Comparison of ENCODE assay signal across 23 mouse cellular contexts in genomic region chr11:46265031-46265786, GRCm38 (mm10). TPM values are rescaled to one million over a fixed set of nuclear protein-coding genes. Genes with fewer than 3 reads are reported as not detected.
DNase-seq lines count a peak whose midpoint lies in the region; ATAC-seq and TF ChIP-seq lines count a peak whose summit lies in the region.
"Had no signal": no experiment of that assay in that cellular context is flagged by ENCODE, and none has a peak within 500 bp of the region (broad histone marks: within the 10 kb centered on the region; RNA-seq: fewer than 3 reads in every experiment).

No protein-coding gene starts in this region.

- no peak overlapping the region for H3K4me2 ChIP-seq in liver, postnatal 0 days (ENCODE audit: low read depth, low read length)
- H3K4me2 ChIP-seq in liver, embryonic 11.5 days, result no peak overlapping the region
- H3K4me2 ChIP-seq: embryonic facial prominence, embryonic 15.5 days; limb, embryonic 12.5 days; liver, embryonic 15.5 days; midbrain, embryonic 15.5 days had no signal

- no peak for TF ChIP-seq CTCF in liver, postnatal 0 days (IDR thresholded peaks at IDR 0.05; ENCODE audit: low read depth)

- no peak for TF ChIP-seq EP300 in liver, postnatal 0 days (IDR thresholded peaks at IDR 0.05; ENCODE audit: low read depth)

- 77% methylated on average over 11 of the region's 11 CpGs for WGBS in liver, postnatal 0 days (ENCODE audit: insufficient replicate concordance)
- WGBS in liver, embryonic 11.5 days, result 79% methylated on average over 11 of the region's 11 CpGs
- 90% methylated on average over 11 of the region's 11 CpGs for WGBS in embryonic facial prominence, embryonic 10.5 days

- H3K9ac ChIP-seq in liver, postnatal 0 days (replicated peaks), result no peak overlapping the region
- no peak overlapping the region for H3K9ac ChIP-seq in liver, embryonic 11.5 days (ENCODE audit: low read depth, low read length)
- H3K9ac ChIP-seq: embryonic facial prominence, embryonic 15.5 days; limb, embryonic 12.5 days; liver, embryonic 15.5 days; midbrain, embryonic 15.5 days had no signal

- no peaks in the 10 kb centered on the region for H3K4me1 ChIP-seq in liver, postnatal 0 days (ENCODE audit: insufficient read depth)
- no peaks in the 10 kb centered on the region for H3K4me1 ChIP-seq in liver, embryonic 11.5 days (replicated peaks; ENCODE audit: control insufficient read depth, insufficient read depth, low read length)
- H3K4me1 ChIP-seq in brown adipose tissue, adult 24 weeks (ENCODE audit: control insufficient read depth, insufficient read depth, insufficient read length, low read length), result no peaks in the 10 kb centered on the region
- peaks cover 3% of the 10 kb centered on the region; the same call in 1 of the 2 replicates for H3K4me1 ChIP-seq in embryonic facial prominence, embryonic 10.5 days
- H3K4me1 ChIP-seq: embryonic facial prominence, embryonic 15.5 days; limb, embryonic 12.5 days; liver, embryonic 15.5 days; midbrain, embryonic 15.5 days had no signal

- no peaks in the 10 kb centered on the region for H3K9me3 ChIP-seq in liver, postnatal 0 days (ENCODE audit: low read length)
- H3K9me3 ChIP-seq in liver, embryonic 11.5 days (ENCODE audit: control insufficient read depth, low read length), result no peaks in the 10 kb centered on the region
- no peaks in the 10 kb centered on the region for H3K9me3 ChIP-seq in embryonic facial prominence, embryonic 10.5 days
- H3K9me3 ChIP-seq: embryonic facial prominence, embryonic 15.5 days; limb, embryonic 12.5 days; liver, embryonic 15.5 days; midbrain, embryonic 15.5 days had no signal

- peak; percentile 38; the same call in 1 of the 2 replicates for ATAC-seq in liver, postnatal 0 days
- ATAC-seq in liver, embryonic 11.5 days (replicated peaks; ENCODE audit: low FRiP score), result no peak
- ATAC-seq in neutrophil, adult 5-6 weeks (ENCODE audit: extremely low read depth, insufficient number of reproducible peaks, low FRiP score, poor library complexity, severe bottlenecking), result peak; percentile 77
- ATAC-seq: hindbrain, embryonic 16.5 days; intestine, postnatal 0 days; midbrain, embryonic 15.5 days had no signal

- H3K27ac ChIP-seq in liver, postnatal 0 days (ENCODE audit: low read depth), result no peak overlapping the region
- H3K27ac ChIP-seq in liver, embryonic 11.5 days (ENCODE audit: low read depth, low read length), result no peak overlapping the region
- H3K27ac ChIP-seq in brown adipose tissue, adult 24 weeks (replicated peaks; ENCODE audit: low read depth, low read length), result peak overlapping the region; percentile 43; the same call in 1 of the 2 replicates
- no peak overlapping the region for H3K27ac ChIP-seq in embryonic facial prominence, embryonic 10.5 days (replicated peaks)
- H3K27ac ChIP-seq: embryonic facial prominence, embryonic 15.5 days; limb, embryonic 12.5 days; liver, embryonic 15.5 days; midbrain, embryonic 15.5 days had no signal

- DNase-seq in liver, postnatal 0 days, result no peak
- no peak for DNase-seq in liver, embryonic 11.5 days (ENCODE audit: low spot score)
- DNase-seq in A20 (ENCODE audit: low read depth, low spot score), result peak; percentile 45
- DNase-seq in embryonic facial prominence, embryonic 10.5 days (ENCODE audit: low spot score), result no peak
- DNase-seq in urinary bladder, postnatal 25 days (ENCODE audit: low spot score), result no peak
- DNase-seq: cerebellum, adult 11-12 months; cerebellum, postnatal 14 days; embryo, embryonic 11 days; heart, postnatal 4 days; right cerebral cortex, postnatal 25 days; thymus, postnatal 36 days had no signal

- H3K36me3 ChIP-seq in liver, postnatal 0 days (replicated peaks; ENCODE audit: insufficient read depth, low read length), result peaks cover 32% of the 10 kb centered on the region
- no peaks in the 10 kb centered on the region for H3K36me3 ChIP-seq in liver, embryonic 11.5 days (ENCODE audit: control insufficient read depth, insufficient read depth, low read length)
- peaks cover 24% of the 10 kb centered on the region for H3K36me3 ChIP-seq in embryonic facial prominence, embryonic 10.5 days (replicated peaks)
- H3K36me3 ChIP-seq: embryonic facial prominence, embryonic 15.5 days; liver, embryonic 15.5 days had no signal

- no peaks in the 10 kb centered on the region for H3K27me3 ChIP-seq in liver, postnatal 0 days (ENCODE audit: insufficient read depth, low read length)
- H3K27me3 ChIP-seq in liver, embryonic 11.5 days (replicated peaks; ENCODE audit: control insufficient read depth, insufficient read depth, low read length), result no peaks in the 10 kb centered on the region
- no peaks in the 10 kb centered on the region for H3K27me3 ChIP-seq in embryonic facial prominence, embryonic 10.5 days (replicated peaks; ENCODE audit: low read depth, poor library complexity, severe bottlenecking)
- H3K27me3 ChIP-seq: embryonic facial prominence, embryonic 15.5 days; limb, embryonic 12.5 days; liver, embryonic 15.5 days; midbrain, embryonic 15.5 days had no signal

- no peak overlapping the region for H3K4me3 ChIP-seq in liver, postnatal 0 days (ENCODE audit: low read depth, low read length)
- no peak overlapping the region for H3K4me3 ChIP-seq in liver, embryonic 11.5 days (ENCODE audit: low read depth, low read length)
- H3K4me3 ChIP-seq in brown adipose tissue, adult 24 weeks (ENCODE audit: insufficient read depth, low read depth, low read length), result no peak overlapping the region
- H3K4me3 ChIP-seq in embryonic facial prominence, embryonic 10.5 days, result no peak overlapping the region
- H3K4me3 ChIP-seq: embryonic facial prominence, embryonic 15.5 days; limb, embryonic 12.5 days; liver, embryonic 15.5 days; midbrain, embryonic 15.5 days had no signal

RNA-seq across cellular contexts. Expression of gene Fndc9, which starts 29.9 kb away (rescaled TPM):
- 0.06 and 0.13 TPM in 2 replicates for polyA plus RNA-seq in liver, postnatal 0 days (2015; fragmentation: Nextera tagmentation; extraction: Ambion mirVana)
- 0.13 TPM in 1 of 2 replicates, not detected in the other for polyA plus RNA-seq in liver, embryonic 11.5 days (2014; fragmentation: Nextera tagmentation; extraction: Ambion mirVana)
- polyA plus RNA-seq in brown adipose tissue, adult 24 weeks (2012; ENCODE audit: insufficient read depth, insufficient read length, missing spikeins), result not detected in 2 replicates
- 0.35 and 0.37 TPM in 2 replicates for total RNA-seq in neutrophil, adult 5-6 weeks (2017)
- polyA plus RNA-seq in embryonic facial prominence, embryonic 10.5 days (2016; fragmentation: Nextera tagmentation; extraction: Ambion mirVana), result 0.26 and 0.29 TPM in 2 replicates
- total RNA-seq: adrenal gland, adult 18-20 months; gastrocnemius, adult 8-10 months; heart, adult 18-20 months; heart, postnatal 4 days had no signal
- polyA plus RNA-seq: large intestine, adult 2 months had no signal

RNA-seq across cellular contexts. Expression of gene Cyfip2, which starts 47.5 kb away (rescaled TPM):
- polyA plus RNA-seq in liver, postnatal 0 days (2015; fragmentation: Nextera tagmentation; extraction: Ambion mirVana), result 4.8 and 6.1 TPM in 2 replicates
- 8.7 and 8.9 TPM in 2 replicates for polyA plus RNA-seq in liver, embryonic 11.5 days (2014; fragmentation: Nextera tagmentation; extraction: Ambion mirVana)
- 0.29 and 0.59 TPM in 2 replicates for polyA plus RNA-seq in brown adipose tissue, adult 24 weeks (2012; ENCODE audit: insufficient read depth, insufficient read length, missing spikeins)
- total RNA-seq in neutrophil, adult 5-6 weeks (2017), result 113 and 121 TPM in 2 replicates
- 17.4 and 18.3 TPM in 2 replicates for polyA plus RNA-seq in embryonic facial prominence, embryonic 10.5 days (2016; fragmentation: Nextera tagmentation; extraction: Ambion mirVana)
